Mouse (Mus musculus) myocyte (in vitro differentiated cells): ENCODE measurements around the gene Wdfy1.

Experiments
- CEBPB ChIP-seq: IDR thresholded peaks from 2 replicates; pipeline ENCODE4 v1.6.1; 2011; ENCODE audit warnings: mild to moderate bottlenecking, moderate library complexity; ENCODE audit not compliant: poor library complexity, insufficient read depth, severe bottlenecking
- E2F4 ChIP-seq: IDR thresholded peaks from one replicate; pipeline ENCODE4 v1.6.1; 2011; ENCODE audit warnings: mild to moderate bottlenecking, control low read depth, moderate library complexity; ENCODE audit not compliant: insufficient read depth
- MAX ChIP-seq: IDR thresholded peaks from one replicate; pipeline ENCODE4 v1.6.1; 2011; ENCODE audit warnings: low read depth, mild to moderate bottlenecking, control low read depth
- MYOD1 ChIP-seq, 3 experiments: IDR thresholded peaks; one replicate each; pipeline ENCODE4 v1.6.1; 2011; ENCODE audit warnings: control low read depth in 2 of 3, low read depth in 2 of 3, mild to moderate bottlenecking in 2 of 3, moderate library complexity in 1 of 3; ENCODE audit not compliant: insufficient read length in 2 of 3, control insufficient read depth in 1 of 3
- MYOG ChIP-seq, 3 experiments: IDR thresholded peaks; one replicate each; pipeline ENCODE4 v1.6.1; 2011; ENCODE audit warnings: control low read depth in 2 of 3, low read depth in 2 of 3, mild to moderate bottlenecking in 2 of 3; ENCODE audit not compliant: insufficient read length in 2 of 3, control insufficient read depth in 1 of 3, insufficient read depth in 1 of 3
- POLR2A ChIP-seq: IDR thresholded peaks from one replicate; pipeline ENCODE4 v1.6.1; 2011; ENCODE audit warnings: low read depth, mild to moderate bottlenecking, control low read depth, moderate library complexity; ENCODE audit not compliant: insufficient read length
- REST ChIP-seq: IDR thresholded peaks from one replicate; pipeline ENCODE4 v1.6.1; 2011; ENCODE audit warnings: mild to moderate bottlenecking, control low read depth, moderate library complexity; ENCODE audit not compliant: insufficient read depth, insufficient read length
- TCF12 ChIP-seq: IDR thresholded peaks from one replicate; pipeline ENCODE4 v1.6.1; 2011; ENCODE audit warnings: mild to moderate bottlenecking, control low read depth; ENCODE audit not compliant: poor library complexity, insufficient read depth, severe bottlenecking
- USF1 ChIP-seq: IDR thresholded peaks from one replicate; pipeline ENCODE4 v1.6.1; 2011; ENCODE audit warnings: low read depth, mild to moderate bottlenecking, control low read depth, moderate library complexity

DNA sequence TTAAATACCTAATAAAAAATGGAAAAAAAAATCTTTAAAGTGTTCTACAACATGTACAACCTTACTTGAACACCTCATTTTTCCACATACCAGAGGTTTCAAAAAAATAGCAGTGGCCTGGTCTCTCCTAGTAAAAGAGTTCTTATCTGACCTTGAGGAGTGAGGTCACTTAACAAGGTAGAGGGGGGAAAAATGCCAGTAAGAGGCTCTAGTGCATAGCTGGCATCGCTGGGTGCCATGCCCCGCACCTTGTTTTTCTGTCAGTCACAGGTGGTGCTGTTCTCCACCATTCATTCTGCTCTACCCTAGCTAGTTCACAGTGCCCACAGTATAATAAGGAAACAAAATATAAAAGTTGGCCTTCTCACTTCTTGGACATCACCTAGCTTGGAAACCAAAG is 121.0 kb downstream of the Wdfy1 start:
- TF ChIP-seq POLR2A (no peak), E2F4 (no peak), CEBPB (no peak), TCF12 (no peak), USF1 (no peak), MAX (no peak), MYOG (IDR thresholded peaks at IDR 0.05; ENCODE audit: control insufficient read depth in 1 of 3, insufficient read depth in 1 of 3, insufficient read length in 2 of 3, low read depth in 2 of 3) (no peak), REST (no peak), MYOD1 (IDR thresholded peaks at IDR 0.05; ENCODE audit: control insufficient read depth in 1 of 3, insufficient read length in 2 of 3, low read depth in 2 of 3) (no peak)
